Mouse (Mus musculus) layer of hippocampus, postnatal 14 days (tissue): ENCODE measurements around the gene Clec2l. TPM values are rescaled to one million over a fixed set of nuclear protein-coding genes. Genes with fewer than 3 reads are reported as not detected.

Experiments
- DNase-seq, 2 experiments: peaks; one replicate each; pipeline ENCODE4 v3.0.0; 2021 to 2022; ENCODE audit warnings: low spot score in 2 of 2, mixed read lengths in 1 of 2
- total RNA-seq, 2 experiments: library from RNA; stranded (reverse); gene quantifications; 2 replicates each; pipeline ENCODE4 v1.2.3; 2021

Clec2l gene
- total RNA-seq, 2 experiments from 2014 or later, result 112 to 115 TPM

DNA sequence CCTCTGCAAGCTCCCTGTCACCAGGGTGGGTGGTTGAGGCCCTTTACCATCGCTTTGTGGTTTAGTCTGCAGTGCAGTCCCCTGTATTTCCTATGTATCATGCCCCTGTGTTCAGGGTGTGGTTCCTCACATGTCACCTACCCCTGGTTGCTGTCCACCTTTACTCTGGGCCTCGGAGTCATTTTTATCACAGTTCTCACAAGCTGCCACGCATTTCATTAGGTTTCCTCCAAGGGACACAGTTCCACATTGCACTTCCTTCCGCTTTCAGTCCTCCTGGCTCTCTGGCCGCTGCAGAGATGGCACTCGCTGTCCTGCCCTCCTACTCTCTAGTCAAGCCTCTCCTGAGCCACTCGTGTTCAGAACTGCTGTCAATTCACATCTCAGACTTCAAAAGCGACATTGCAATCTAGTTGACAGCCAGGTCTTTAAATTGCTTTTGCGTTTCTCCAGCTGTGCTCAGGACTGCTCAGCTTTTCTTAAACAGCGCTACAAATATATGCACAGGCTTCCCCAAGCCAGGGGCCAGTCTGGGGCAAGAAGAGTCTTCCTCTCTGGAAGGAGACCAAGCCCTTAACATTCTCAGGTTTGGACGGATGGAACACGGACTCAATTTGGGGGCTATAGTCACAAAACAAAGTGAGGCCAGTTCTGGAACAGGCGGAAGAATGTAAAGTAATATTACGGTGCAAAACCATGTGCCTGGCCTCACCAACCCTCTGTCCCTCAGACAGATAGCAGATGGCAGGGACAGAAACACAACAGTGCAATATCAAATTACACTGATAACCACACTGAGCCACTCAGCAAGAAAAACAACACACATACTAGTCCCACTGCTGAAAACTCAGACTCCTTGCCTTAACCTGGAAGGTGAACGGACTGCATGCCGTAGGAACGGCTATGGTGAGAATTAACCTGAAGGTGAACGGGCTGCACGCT, 51.4 kb downstream of the Clec2l start:
- no peak for DNase-seq

DNA sequence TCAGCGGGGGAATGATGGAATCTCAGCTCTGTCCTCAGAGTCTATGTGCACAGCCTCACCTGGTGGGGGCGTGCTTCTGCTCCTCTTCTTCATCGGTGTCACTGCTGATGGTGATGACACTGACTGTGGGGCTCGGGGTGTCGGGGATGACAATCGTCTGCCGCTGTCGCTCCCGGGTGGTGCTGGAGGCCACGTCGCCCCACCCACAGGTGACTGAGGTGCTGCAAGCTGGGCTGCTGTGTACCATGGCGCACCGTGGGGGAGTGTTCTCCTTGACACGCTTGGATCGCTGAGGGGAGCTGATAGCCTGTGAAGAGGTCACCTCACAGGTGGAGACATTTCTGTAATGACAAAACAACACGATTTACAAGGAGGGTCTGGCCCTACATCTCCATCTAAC, 53.0 kb downstream of the Clec2l start:
- DNase-seq, result no peak

DNA sequence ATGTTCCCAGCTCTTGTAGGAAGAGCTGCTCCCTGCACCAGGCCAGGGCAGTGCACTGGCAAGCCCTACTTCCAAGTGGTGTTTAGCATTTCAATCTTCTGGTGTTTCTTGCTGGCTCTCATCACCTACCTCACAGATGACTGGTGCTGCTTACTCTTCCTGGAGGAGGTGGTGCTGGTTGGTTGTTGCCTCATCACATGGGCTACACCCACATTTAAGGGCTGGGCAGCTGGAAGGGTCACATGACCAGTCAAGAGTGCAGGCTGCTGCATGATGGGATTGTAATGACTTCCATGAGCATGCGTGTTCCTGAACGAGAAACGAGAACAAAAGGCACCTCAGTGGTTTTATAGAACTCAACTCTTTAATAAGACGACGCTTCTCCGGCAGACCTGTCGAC, 55.8 kb downstream of the Clec2l start:
- no peak for DNase-seq

DNA sequence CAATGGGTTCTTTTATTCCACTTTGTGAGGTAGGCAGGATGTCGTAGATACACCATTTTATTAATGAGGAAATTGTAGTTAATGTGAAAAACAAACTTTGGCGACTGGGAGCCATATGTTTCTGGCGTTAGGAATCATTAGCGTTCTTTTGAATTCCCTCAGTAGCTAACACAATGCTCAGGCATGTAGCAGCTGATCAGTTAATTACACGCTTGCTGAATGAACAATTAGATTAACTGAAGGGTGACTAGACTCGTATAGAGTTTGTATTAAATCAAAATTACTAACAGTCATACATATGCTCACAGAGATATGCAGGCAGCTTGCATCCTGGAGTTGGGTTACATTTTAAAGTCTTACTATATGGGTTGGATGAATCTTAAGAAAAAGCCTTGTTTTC, 56.4 kb downstream of the Clec2l start:
- DNase-seq, result no peak

GRCm38 (mm10) chr6:38721361-38721760, 58.5 kb downstream of the Clec2l start:
- DNase-seq, result no peak

DNA sequence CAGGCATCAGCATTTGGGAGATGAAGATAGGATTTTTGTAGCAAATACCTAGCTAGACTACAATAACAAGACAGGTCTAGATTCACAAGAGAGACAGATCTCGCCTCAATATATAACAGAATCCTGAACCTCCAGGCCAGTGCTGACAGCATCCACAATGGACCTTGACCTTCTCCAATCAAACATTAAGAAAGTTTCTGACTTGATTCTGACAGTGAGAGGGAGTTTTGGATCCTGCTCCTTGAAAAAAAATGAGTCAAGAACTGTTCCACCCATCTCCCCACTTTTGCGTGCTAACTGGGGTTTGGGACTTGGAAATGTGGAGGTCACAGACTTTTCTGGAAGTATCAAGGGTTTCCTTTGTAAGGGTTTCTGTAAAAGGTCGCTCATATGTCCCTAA, 62.6 kb downstream of the Clec2l start:
- DNase-seq, result no peak

Other genes with a start within 250 kb of the Clec2l start
- 10 to 100 TPM; 38.0 to 38.7 TPM for gene Ubn2, start 229.1 kb upstream of the Clec2l start, total RNA-seq
- 10 to 100 TPM; 52.0 to 55.9 TPM for gene Fmc1, start 129.6 kb upstream of the Clec2l start, total RNA-seq
- 100 to 1,000 TPM; 161 to 187 TPM for gene Luc7l2, start 111.7 kb upstream of the Clec2l start, total RNA-seq
- gene Klrg2, start 25.8 kb upstream of the Clec2l start, total RNA-seq, result 1 to 10 TPM; 1.1 to 1.2 TPM
- 1 to 10 TPM; 1.9 to 3.1 TPM for gene Tbxas1, start 212.3 kb downstream of the Clec2l start, total RNA-seq
- 10 to 100 TPM; 60.4 to 62.3 TPM for gene Hipk2, start 213.1 kb downstream of the Clec2l start, total RNA-seq